Mouse (Mus musculus): ENCODE results near the gene Cntnap2.

Gene Cntnap2

GRCm38 (mm10) chr6:45584467-45585094 is 525.4 kb downstream of the Cntnap2 start:
- no peak overlapping the region for H3K4me3 ChIP-seq (replicated peaks; ENCODE audit: low read length)
- H3K36me3 ChIP-seq (ENCODE audit: insufficient read depth, low read length), result no peaks in the 10 kb centered on the region
- no peak for TF ChIP-seq NANOG (IDR thresholded peaks at IDR 0.05; ENCODE audit: borderline replicate concordance, low read length)
- TF ChIP-seq CTCF (conservative IDR thresholded peaks at IDR 0.05; ENCODE audit: low read length), result no peak
- no peak for TF ChIP-seq POU5F1 (IDR thresholded peaks at IDR 0.05; ENCODE audit: borderline replicate concordance, low read length)
- no peaks in the 10 kb centered on the region for H3K27me3 ChIP-seq (ENCODE audit: insufficient read depth, low read length)
- H3K4me1 ChIP-seq (replicated peaks; ENCODE audit: low read depth, low read length), result no peaks in the 10 kb centered on the region
- H3K9me3 ChIP-seq (ENCODE audit: low read length), result no peaks in the 10 kb centered on the region

- TF ChIP-seq CTCF (conservative IDR thresholded peaks at IDR 0.05; ENCODE audit: low read length) (no peak), POU5F1 (IDR thresholded peaks at IDR 0.05; ENCODE audit: borderline replicate concordance, low read length) (no peak), NANOG (IDR thresholded peaks at IDR 0.05; ENCODE audit: borderline replicate concordance, low read length) (no peak)
- no peaks in the 10 kb centered on the region for H3K4me1 ChIP-seq (replicated peaks; ENCODE audit: low read depth, low read length)
Measured at GRCm38 (mm10) chr6:45589084-45589483, 529.9 kb downstream of the Cntnap2 start.

GRCm38 (mm10) chr6:45647017-45647416 is 587.9 kb downstream of the Cntnap2 start:
- H3K36me3 ChIP-seq (ENCODE audit: insufficient read depth, low read length), result no peaks in the 10 kb centered on the region
- no peak for TF ChIP-seq CTCF (conservative IDR thresholded peaks at IDR 0.05; ENCODE audit: low read length)
- TF ChIP-seq POU5F1 (IDR thresholded peaks at IDR 0.05; ENCODE audit: borderline replicate concordance, low read length), result no peak
- TF ChIP-seq NANOG (IDR thresholded peaks at IDR 0.05; ENCODE audit: borderline replicate concordance, low read length), result no peak
- no peaks in the 10 kb centered on the region for H3K4me1 ChIP-seq (replicated peaks; ENCODE audit: low read depth, low read length)
- no peaks in the 10 kb centered on the region for H3K27me3 ChIP-seq (ENCODE audit: insufficient read depth, low read length)
- H3K9me3 ChIP-seq (ENCODE audit: low read length), result no peaks in the 10 kb centered on the region
- no peak overlapping the region for H3K4me3 ChIP-seq (replicated peaks; ENCODE audit: low read length)

More at GRCm38 (mm10) chr6:45589084-45589483, 529.9 kb downstream of the Cntnap2 start:
- no peak overlapping the region for H3K4me3 ChIP-seq (replicated peaks; ENCODE audit: low read length)
- H3K27me3 ChIP-seq (ENCODE audit: insufficient read depth, low read length), result no peaks in the 10 kb centered on the region
- H3K36me3 ChIP-seq (ENCODE audit: insufficient read depth, low read length), result no peaks in the 10 kb centered on the region
- H3K9me3 ChIP-seq (ENCODE audit: low read length), result no peaks in the 10 kb centered on the region

- TF ChIP-seq NANOG (IDR thresholded peaks at IDR 0.05; ENCODE audit: borderline replicate concordance, low read length) (no peak), POU5F1 (IDR thresholded peaks at IDR 0.05; ENCODE audit: borderline replicate concordance, low read length) (no peak), CTCF (conservative IDR thresholded peaks at IDR 0.05; ENCODE audit: low read length) (no peak)
- Histone ChIP-seq H3K9me3 (ENCODE audit: low read length) (no peaks in the 10 kb centered on the region), H3K4me1 (replicated peaks; ENCODE audit: low read depth, low read length) (no peaks in the 10 kb centered on the region), H3K27me3 (ENCODE audit: insufficient read depth, low read length) (no peaks in the 10 kb centered on the region), H3K36me3 (ENCODE audit: insufficient read depth, low read length) (no peaks in the 10 kb centered on the region), H3K4me3 (replicated peaks; ENCODE audit: low read length) (no peak overlapping the region)
Measured at GRCm38 (mm10) chr6:45648419-45648818, 589.3 kb downstream of the Cntnap2 start.

GRCm38 (mm10) chr6:45700287-45700686 is 641.1 kb downstream of the Cntnap2 start:
- H3K9me3 ChIP-seq (ENCODE audit: low read length), result no peaks in the 10 kb centered on the region
- H3K4me3 ChIP-seq (replicated peaks; ENCODE audit: low read length), result no peak overlapping the region
- TF ChIP-seq CTCF (conservative IDR thresholded peaks at IDR 0.05; ENCODE audit: low read length) (no peak), NANOG (IDR thresholded peaks at IDR 0.05; ENCODE audit: borderline replicate concordance, low read length) (no peak), POU5F1 (IDR thresholded peaks at IDR 0.05; ENCODE audit: borderline replicate concordance, low read length) (no peak)
- no peaks in the 10 kb centered on the region for H3K27me3 ChIP-seq (ENCODE audit: insufficient read depth, low read length)
- H3K36me3 ChIP-seq (ENCODE audit: insufficient read depth, low read length), result no peaks in the 10 kb centered on the region
- no peaks in the 10 kb centered on the region for H3K4me1 ChIP-seq (replicated peaks; ENCODE audit: low read depth, low read length)

- TF ChIP-seq NANOG (IDR thresholded peaks at IDR 0.05; ENCODE audit: borderline replicate concordance, low read length), result no peak
- TF ChIP-seq CTCF (conservative IDR thresholded peaks at IDR 0.05; ENCODE audit: low read length), result no peak
- TF ChIP-seq POU5F1 (IDR thresholded peaks at IDR 0.05; ENCODE audit: borderline replicate concordance, low read length), result no peak
- Histone ChIP-seq H3K36me3 (ENCODE audit: insufficient read depth, low read length) (no peaks in the 10 kb centered on the region), H3K27me3 (ENCODE audit: insufficient read depth, low read length) (no peaks in the 10 kb centered on the region), H3K9me3 (ENCODE audit: low read length) (no peaks in the 10 kb centered on the region), H3K4me3 (replicated peaks; ENCODE audit: low read length) (no peak overlapping the region), H3K4me1 (replicated peaks; ENCODE audit: low read depth, low read length) (no peaks in the 10 kb centered on the region)
Measured at GRCm38 (mm10) chr6:45791612-45792011, 732.5 kb downstream of the Cntnap2 start.

GRCm38 (mm10) chr6:45841626-45842341 is 782.6 kb downstream of the Cntnap2 start:
- Histone ChIP-seq H3K27me3 (ENCODE audit: insufficient read depth, low read length) (no peaks in the 10 kb centered on the region), H3K36me3 (ENCODE audit: insufficient read depth, low read length) (no peaks in the 10 kb centered on the region), H3K4me1 (replicated peaks; ENCODE audit: low read depth, low read length) (no peaks in the 10 kb centered on the region), H3K9me3 (ENCODE audit: low read length) (no peaks in the 10 kb centered on the region), H3K4me3 (replicated peaks; ENCODE audit: low read length) (no peak overlapping the region)
- TF ChIP-seq NANOG (IDR thresholded peaks at IDR 0.05; ENCODE audit: borderline replicate concordance, low read length) (no peak), CTCF (conservative IDR thresholded peaks at IDR 0.05; ENCODE audit: low read length) (no peak), POU5F1 (IDR thresholded peaks at IDR 0.05; ENCODE audit: borderline replicate concordance, low read length) (no peak)

- TF ChIP-seq CTCF (conservative IDR thresholded peaks at IDR 0.05; ENCODE audit: low read length) (no peak), POU5F1 (IDR thresholded peaks at IDR 0.05; ENCODE audit: borderline replicate concordance, low read length) (no peak), NANOG (IDR thresholded peaks at IDR 0.05; ENCODE audit: borderline replicate concordance, low read length) (no peak)
- no peaks in the 10 kb centered on the region for H3K27me3 ChIP-seq (ENCODE audit: insufficient read depth, low read length)
- no peaks in the 10 kb centered on the region for H3K9me3 ChIP-seq (ENCODE audit: low read length)
Measured at GRCm38 (mm10) chr6:45843736-45844135, 784.6 kb downstream of the Cntnap2 start.

More at GRCm38 (mm10) chr6:45843736-45844135, 784.6 kb downstream of the Cntnap2 start:
- no peaks in the 10 kb centered on the region for H3K36me3 ChIP-seq (ENCODE audit: insufficient read depth, low read length)
- no peak overlapping the region for H3K4me3 ChIP-seq (replicated peaks; ENCODE audit: low read length)
- H3K4me1 ChIP-seq (replicated peaks; ENCODE audit: low read depth, low read length), result no peaks in the 10 kb centered on the region
